Mouse (Mus musculus): ENCODE measurements around the gene Itsn1. TPM values are rescaled to one million over a fixed set of nuclear protein-coding genes. Genes with fewer than 3 reads are reported as not detected.

The Itsn1 gene
- polyA plus RNA-seq, 1 experiment from 2014 or later = 54.7 TPM

DNA sequence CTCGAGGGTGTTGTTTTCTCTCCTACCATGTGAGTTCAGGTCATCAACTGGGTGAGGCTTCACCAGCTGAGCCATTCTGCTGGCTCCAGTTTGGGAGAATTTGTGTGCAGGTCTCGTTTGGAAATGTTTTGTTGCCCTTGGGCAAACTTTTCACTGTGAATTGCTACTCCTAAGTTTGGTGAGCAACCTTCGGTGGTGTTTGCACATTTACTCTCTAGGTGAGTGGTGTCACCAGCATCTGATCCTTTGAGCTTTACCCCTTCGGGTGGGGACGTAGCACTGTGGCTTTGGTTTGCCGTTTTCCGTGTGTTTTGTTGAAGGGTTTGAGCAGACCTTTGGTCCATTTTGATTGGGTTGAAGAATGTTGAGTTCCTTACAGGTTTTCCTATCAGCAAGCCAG, 93.2 kb downstream of the Itsn1 start:
- no peaks in the 10 kb centered on the region for H3K27me3 ChIP-seq (ENCODE audit: control insufficient read depth, insufficient read depth, low read depth, low read length)
- H3K4me1 ChIP-seq (ENCODE audit: control insufficient read depth, low read depth, low read length) = peaks cover 42% of the 10 kb centered on the region
- H3K36me3 ChIP-seq (ENCODE audit: control insufficient read depth, insufficient read depth) = peaks cover 47% of the 10 kb centered on the region
- peak overlapping the region; percentile 53 for H3K4me2 ChIP-seq (ENCODE audit: low read depth, low read length)
- 58% methylated on average over 7 of the region's 7 CpGs for WGBS (ENCODE audit: insufficient replicate concordance)
- H3K4me3 ChIP-seq (ENCODE audit: low read depth, low read length) = no peak overlapping the region; the same call in 1 of the 2 replicates
- peak overlapping the region; percentile 16; the same call in 1 of the 2 replicates for H3K27ac ChIP-seq (ENCODE audit: low read length)
- H3K9ac ChIP-seq (ENCODE audit: low read depth, low read length) = no peak overlapping the region
- no peaks in the 10 kb centered on the region for H3K9me3 ChIP-seq (replicated peaks; ENCODE audit: control insufficient read depth, low read length)
- ATAC-seq (ENCODE audit: low read depth) = 0 out of 2 replicates have a peak, but pooled peaks have one; percentile 13

DNA sequence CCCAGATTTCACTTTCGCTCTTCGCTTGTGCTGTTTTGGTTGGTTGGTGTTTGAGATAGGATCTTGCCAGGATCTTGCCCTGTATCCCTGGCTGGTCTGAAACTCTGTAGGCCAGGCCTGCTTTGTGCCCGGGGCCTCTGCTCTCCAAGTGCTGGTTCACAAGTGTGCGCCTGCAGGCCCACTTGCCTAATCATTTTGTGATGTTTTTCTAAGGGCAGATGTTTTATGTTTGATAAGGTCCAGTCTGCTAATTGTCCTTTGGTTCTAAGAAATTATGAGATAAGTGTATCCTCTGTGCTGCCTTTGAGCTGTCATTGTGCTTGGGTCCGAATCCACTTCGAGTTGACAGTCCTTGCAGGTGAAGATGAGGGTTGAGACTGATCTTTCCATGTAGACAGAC, 93.7 kb downstream of the Itsn1 start:
- 38% methylated on average over 6 of the region's 6 CpGs for WGBS (ENCODE audit: insufficient replicate concordance)
- peak; percentile 75 for ATAC-seq (ENCODE audit: low read depth)

DNA sequence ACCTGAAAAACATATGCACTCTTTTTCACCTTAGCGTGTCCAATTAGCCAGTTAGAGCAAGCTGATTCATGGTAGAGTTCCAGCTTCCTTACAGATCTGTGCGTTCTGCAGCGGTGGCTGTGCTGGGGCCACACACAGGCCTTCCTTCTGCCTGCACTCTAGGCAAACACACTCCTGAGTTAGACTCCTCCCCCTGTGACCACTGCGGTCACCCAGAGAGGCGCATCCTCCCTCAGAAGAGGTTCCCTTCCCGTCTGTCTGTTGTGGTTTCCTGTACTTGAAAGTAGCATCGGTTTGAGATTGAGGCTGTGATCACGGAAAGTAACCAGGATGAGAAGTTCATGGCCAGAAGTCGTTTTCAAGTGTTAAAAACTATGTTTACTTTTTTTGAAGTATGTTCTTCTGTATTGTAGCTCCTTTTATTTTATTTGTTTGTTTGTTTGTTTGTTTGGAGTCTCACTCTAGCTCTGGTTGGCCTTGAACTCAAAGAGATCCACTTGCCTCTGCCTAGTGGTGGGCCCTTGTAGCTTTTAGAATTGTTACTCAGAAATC, 96.8 kb downstream of the Itsn1 start:
- H3K9ac ChIP-seq (ENCODE audit: low read depth, low read length) = 0 out of 2 replicates have a peak overlapping the region, but pooled peaks have one; percentile 10
- peak; percentile 57 for ATAC-seq (ENCODE audit: low read depth)
- H3K27me3 ChIP-seq (ENCODE audit: control insufficient read depth, insufficient read depth, low read depth, low read length) = no peaks in the 10 kb centered on the region
- H3K4me3 ChIP-seq (ENCODE audit: low read depth, low read length) = no peak overlapping the region
- H3K27ac ChIP-seq (ENCODE audit: low read length) = peak overlapping the region; percentile 26; the same call in 1 of the 2 replicates
- peaks cover 41% of the 10 kb centered on the region for H3K36me3 ChIP-seq (ENCODE audit: control insufficient read depth, insufficient read depth)
- H3K4me2 ChIP-seq (ENCODE audit: low read depth, low read length) = no peak overlapping the region
- no peaks in the 10 kb centered on the region for H3K9me3 ChIP-seq (replicated peaks; ENCODE audit: control insufficient read depth, low read length)
- peaks cover 54% of the 10 kb centered on the region for H3K4me1 ChIP-seq (ENCODE audit: control insufficient read depth, low read depth, low read length)
- WGBS (ENCODE audit: insufficient replicate concordance) = 12% methylated on average over 9 of the region's 9 CpGs

More for the DNA sequence above, 93.7 kb downstream of the Itsn1 start:
- Histone ChIP-seq H3K9me3 (replicated peaks; ENCODE audit: control insufficient read depth, low read length) (no peaks in the 10 kb centered on the region), H3K4me1 (ENCODE audit: control insufficient read depth, low read depth, low read length) (peaks cover 47% of the 10 kb centered on the region), H3K9ac (ENCODE audit: low read depth, low read length) (no peak overlapping the region), H3K36me3 (ENCODE audit: control insufficient read depth, insufficient read depth) (peaks cover 48% of the 10 kb centered on the region), H3K4me2 (ENCODE audit: low read depth, low read length) (peak overlapping the region; percentile 53), H3K27ac (ENCODE audit: low read length) (peak overlapping the region; percentile 66; the same call in 1 of the 2 replicates), H3K4me3 (ENCODE audit: low read depth, low read length) (peak overlapping the region; percentile 2; the same call in 1 of the 2 replicates), H3K27me3 (ENCODE audit: control insufficient read depth, insufficient read depth, low read depth, low read length) (no peaks in the 10 kb centered on the region)

DNA sequence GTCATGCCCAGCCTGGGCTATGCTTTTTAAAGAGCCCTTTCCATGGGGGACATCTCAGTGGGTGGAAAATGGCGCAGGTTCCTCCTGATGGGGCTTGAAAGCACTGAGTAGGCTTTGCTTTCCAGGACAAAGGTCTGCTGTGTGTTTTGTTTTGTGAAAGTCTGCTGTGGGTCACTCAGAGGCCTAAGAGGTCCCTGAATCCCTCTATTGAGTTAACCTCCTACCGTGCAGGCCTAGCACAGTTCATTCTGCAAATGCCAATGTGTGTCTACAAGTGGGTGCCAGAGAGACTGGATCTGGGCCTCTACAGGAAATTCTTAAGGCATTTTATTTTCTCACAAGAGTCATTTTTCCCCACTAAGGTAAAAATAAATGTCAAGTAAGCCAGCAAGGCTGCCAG, 97.8 kb downstream of the Itsn1 start:
- H3K36me3 ChIP-seq (ENCODE audit: control insufficient read depth, insufficient read depth) = peaks cover 32% of the 10 kb centered on the region
- no peak overlapping the region for H3K4me3 ChIP-seq (ENCODE audit: low read depth, low read length)
- H3K27me3 ChIP-seq (ENCODE audit: control insufficient read depth, insufficient read depth, low read depth, low read length) = no peaks in the 10 kb centered on the region
- peaks cover 49% of the 10 kb centered on the region for H3K4me1 ChIP-seq (ENCODE audit: control insufficient read depth, low read depth, low read length)
- peak overlapping the region; percentile 4; the same call in 1 of the 2 replicates for H3K27ac ChIP-seq (ENCODE audit: low read length)
- H3K9me3 ChIP-seq (replicated peaks; ENCODE audit: control insufficient read depth, low read length) = no peaks in the 10 kb centered on the region
- WGBS (ENCODE audit: insufficient replicate concordance) = 75% methylated on average over 2 of the region's 2 CpGs
- ATAC-seq (ENCODE audit: low read depth) = no peak
- no peak overlapping the region for H3K9ac ChIP-seq (ENCODE audit: low read depth, low read length)
- H3K4me2 ChIP-seq (ENCODE audit: low read depth, low read length) = no peak overlapping the region

DNA sequence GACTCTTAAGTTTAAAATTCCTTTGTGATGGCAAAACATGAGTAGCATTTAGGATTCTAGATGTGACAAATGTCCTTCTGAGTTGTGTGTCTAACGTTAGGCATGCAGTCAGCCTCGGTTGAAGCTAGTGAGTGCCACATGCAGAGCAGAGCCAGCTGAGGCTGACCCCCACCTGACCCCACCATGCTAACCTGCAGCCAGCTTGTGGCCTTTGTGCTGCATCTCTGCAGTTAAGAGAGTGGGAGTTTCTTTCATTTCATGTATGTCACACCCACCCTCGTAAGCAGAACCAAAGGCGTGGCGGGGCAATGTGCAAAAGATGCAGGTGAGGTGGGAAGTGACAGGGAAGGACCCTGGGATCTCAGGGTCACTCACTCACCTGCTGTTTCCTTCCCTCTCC, 98.4 kb downstream of the Itsn1 start:
- ATAC-seq (ENCODE audit: low read depth) = no peak
- Histone ChIP-seq H3K4me2 (ENCODE audit: low read depth, low read length) (no peak overlapping the region), H3K27me3 (ENCODE audit: control insufficient read depth, insufficient read depth, low read depth, low read length) (no peaks in the 10 kb centered on the region), H3K9ac (ENCODE audit: low read depth, low read length) (no peak overlapping the region), H3K4me3 (ENCODE audit: low read depth, low read length) (no peak overlapping the region), H3K36me3 (ENCODE audit: control insufficient read depth, insufficient read depth) (peaks cover 27% of the 10 kb centered on the region), H3K9me3 (replicated peaks; ENCODE audit: control insufficient read depth, low read length) (no peaks in the 10 kb centered on the region), H3K27ac (ENCODE audit: low read length) (no peak overlapping the region), H3K4me1 (ENCODE audit: control insufficient read depth, low read depth, low read length) (peaks cover 43% of the 10 kb centered on the region)
- WGBS (ENCODE audit: insufficient replicate concordance) = 72% methylated on average over 5 of the region's 5 CpGs

DNA sequence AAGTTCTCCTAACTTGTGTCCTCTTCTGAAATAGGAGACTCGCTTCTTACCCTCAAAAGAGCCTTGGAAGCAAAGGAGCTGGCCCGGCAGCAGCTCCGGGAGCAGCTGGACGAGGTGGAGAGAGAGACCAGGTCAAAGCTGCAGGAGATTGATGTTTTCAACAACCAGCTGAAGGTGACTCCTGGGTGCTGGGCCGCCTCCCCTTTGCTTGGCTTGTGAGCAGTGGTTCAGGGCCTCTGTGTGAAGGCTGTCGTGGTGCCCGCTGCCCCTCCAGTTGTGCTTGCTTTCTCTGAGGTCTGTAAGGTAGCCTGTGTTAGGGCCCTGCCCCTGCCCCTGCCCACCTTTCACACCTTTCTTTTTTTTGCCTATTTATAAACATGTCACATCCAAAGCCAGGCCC, 99.1 kb downstream of the Itsn1 start:
- peaks cover 27% of the 10 kb centered on the region for H3K36me3 ChIP-seq (ENCODE audit: control insufficient read depth, insufficient read depth)
- no peak for ATAC-seq (ENCODE audit: low read depth)
- no peak overlapping the region for H3K4me2 ChIP-seq (ENCODE audit: low read depth, low read length)
- no peaks in the 10 kb centered on the region for H3K27me3 ChIP-seq (ENCODE audit: control insufficient read depth, insufficient read depth, low read depth, low read length)
- no peak overlapping the region for H3K9ac ChIP-seq (ENCODE audit: low read depth, low read length)
- peaks cover 36% of the 10 kb centered on the region for H3K4me1 ChIP-seq (ENCODE audit: control insufficient read depth, low read depth, low read length)
- WGBS (ENCODE audit: insufficient replicate concordance) = 74% methylated on average over 7 of the region's 7 CpGs
- no peak overlapping the region for H3K4me3 ChIP-seq (ENCODE audit: low read depth, low read length)
- H3K27ac ChIP-seq (ENCODE audit: low read length) = no peak overlapping the region
- H3K9me3 ChIP-seq (replicated peaks; ENCODE audit: control insufficient read depth, low read length) = no peaks in the 10 kb centered on the region

DNA sequence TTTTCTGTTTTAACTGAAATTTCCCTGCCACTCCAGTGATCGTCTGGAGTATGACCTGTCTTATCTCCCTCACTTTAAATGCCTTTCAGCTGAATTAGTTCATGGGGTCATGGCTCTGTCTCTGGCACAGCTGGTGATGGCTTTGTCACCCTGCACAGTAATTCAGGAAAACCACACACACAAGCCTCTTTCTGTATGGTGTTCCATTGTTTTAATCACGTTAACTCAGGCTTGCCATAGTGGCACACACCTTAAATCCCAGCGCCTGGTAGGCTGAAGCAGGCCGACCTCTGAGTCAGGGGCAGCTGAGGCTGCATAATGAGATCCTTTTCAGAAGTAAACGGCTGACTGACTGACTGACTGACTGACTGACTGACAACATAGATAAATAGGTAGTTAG, 99.5 kb downstream of the Itsn1 start:
- no peaks in the 10 kb centered on the region for H3K9me3 ChIP-seq (replicated peaks; ENCODE audit: control insufficient read depth, low read length)
- peaks cover 34% of the 10 kb centered on the region for H3K4me1 ChIP-seq (ENCODE audit: control insufficient read depth, low read depth, low read length)
- peaks cover 27% of the 10 kb centered on the region for H3K36me3 ChIP-seq (ENCODE audit: control insufficient read depth, insufficient read depth)
- H3K4me3 ChIP-seq (ENCODE audit: low read depth, low read length) = no peak overlapping the region
- 54% methylated on average over 5 of the region's 5 CpGs for WGBS (ENCODE audit: insufficient replicate concordance)
- H3K27me3 ChIP-seq (ENCODE audit: control insufficient read depth, insufficient read depth, low read depth, low read length) = no peaks in the 10 kb centered on the region
- no peak overlapping the region for H3K4me2 ChIP-seq (ENCODE audit: low read depth, low read length)
- ATAC-seq (ENCODE audit: low read depth) = no peak
- no peak overlapping the region for H3K27ac ChIP-seq (ENCODE audit: low read length)
- H3K9ac ChIP-seq (ENCODE audit: low read depth, low read length) = no peak overlapping the region

DNA sequence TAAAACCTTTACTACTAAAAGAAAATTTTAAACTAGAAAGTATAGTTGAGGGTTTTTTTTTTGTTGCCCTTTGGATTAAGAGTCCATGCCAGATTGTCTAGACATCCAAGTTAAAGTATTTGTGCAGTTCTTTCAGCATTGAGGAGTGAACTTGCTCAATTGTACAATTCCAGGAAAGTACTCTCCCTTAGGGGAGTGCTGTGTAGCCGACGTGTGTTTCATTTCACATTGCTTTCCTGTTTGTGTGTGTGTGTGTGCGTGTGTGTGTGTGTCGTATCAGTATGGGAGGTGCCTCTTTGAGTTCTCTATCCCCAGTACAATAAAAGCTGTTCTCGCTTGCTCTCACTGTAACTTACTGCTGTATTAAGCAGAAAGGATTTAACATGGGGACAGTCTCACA, 100.0 kb downstream of the Itsn1 start:
- Histone ChIP-seq H3K27ac (ENCODE audit: low read length) (no peak overlapping the region), H3K4me1 (ENCODE audit: control insufficient read depth, low read depth, low read length) (peaks cover 32% of the 10 kb centered on the region), H3K27me3 (ENCODE audit: control insufficient read depth, insufficient read depth, low read depth, low read length) (no peaks in the 10 kb centered on the region), H3K4me2 (ENCODE audit: low read depth, low read length) (no peak overlapping the region), H3K9me3 (replicated peaks; ENCODE audit: control insufficient read depth, low read length) (no peaks in the 10 kb centered on the region), H3K9ac (ENCODE audit: low read depth, low read length) (no peak overlapping the region), H3K4me3 (ENCODE audit: low read depth, low read length) (no peak overlapping the region), H3K36me3 (ENCODE audit: control insufficient read depth, insufficient read depth) (peaks cover 27% of the 10 kb centered on the region)
- ATAC-seq (ENCODE audit: low read depth) = no peak
- WGBS (ENCODE audit: insufficient replicate concordance) = 71% methylated on average over 5 of the region's 5 CpGs

DNA sequence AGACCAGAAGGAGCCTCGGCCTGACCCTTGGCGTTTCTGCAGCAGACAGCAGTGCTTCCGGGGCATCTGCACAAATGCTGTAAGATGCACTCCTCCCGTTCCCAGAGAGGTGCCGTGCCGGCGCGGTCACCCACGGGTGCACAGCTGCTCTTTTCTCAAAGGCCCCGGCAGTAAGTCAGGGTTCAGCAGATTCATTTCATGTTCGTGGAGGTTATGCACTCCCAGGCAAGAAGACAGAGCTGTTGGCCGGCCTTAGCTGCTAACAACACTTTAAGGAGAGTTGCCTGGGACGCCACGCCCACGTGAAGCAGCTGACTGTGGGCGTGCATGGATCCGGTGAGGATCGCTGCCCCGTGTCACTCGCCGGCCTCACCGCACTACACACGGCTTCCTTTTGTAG, 101.2 kb downstream of the Itsn1 start:
- H3K27me3 ChIP-seq (ENCODE audit: control insufficient read depth, insufficient read depth, low read depth, low read length) = no peaks in the 10 kb centered on the region
- no peak for ATAC-seq (ENCODE audit: low read depth)
- whole genome bisulfite sequencing (ENCODE audit: insufficient replicate concordance) = 89% methylated on average over 23 of the region's 23 CpGs

More for the DNA sequence above, 101.2 kb downstream of the Itsn1 start:
- Histone ChIP-seq H3K4me2 (ENCODE audit: low read depth, low read length) (no peak overlapping the region), H3K9me3 (replicated peaks; ENCODE audit: control insufficient read depth, low read length) (no peaks in the 10 kb centered on the region), H3K27ac (ENCODE audit: low read length) (no peak overlapping the region), H3K4me3 (ENCODE audit: low read depth, low read length) (no peak overlapping the region), H3K36me3 (ENCODE audit: control insufficient read depth, insufficient read depth) (peaks cover 27% of the 10 kb centered on the region), H3K4me1 (ENCODE audit: control insufficient read depth, low read depth, low read length) (peaks cover 27% of the 10 kb centered on the region), H3K9ac (ENCODE audit: low read depth, low read length) (no peak overlapping the region)
